Mouse (Mus musculus): ENCODE results near the gene Aak1. TPM values are rescaled to one million over a fixed set of nuclear protein-coding genes. Genes with fewer than 3 reads are reported as not detected.

Gene Aak1
- total and polyA plus RNA-seq, 2 experiments from 2014 or later: 9.2 to 46.7 TPM

DNA sequence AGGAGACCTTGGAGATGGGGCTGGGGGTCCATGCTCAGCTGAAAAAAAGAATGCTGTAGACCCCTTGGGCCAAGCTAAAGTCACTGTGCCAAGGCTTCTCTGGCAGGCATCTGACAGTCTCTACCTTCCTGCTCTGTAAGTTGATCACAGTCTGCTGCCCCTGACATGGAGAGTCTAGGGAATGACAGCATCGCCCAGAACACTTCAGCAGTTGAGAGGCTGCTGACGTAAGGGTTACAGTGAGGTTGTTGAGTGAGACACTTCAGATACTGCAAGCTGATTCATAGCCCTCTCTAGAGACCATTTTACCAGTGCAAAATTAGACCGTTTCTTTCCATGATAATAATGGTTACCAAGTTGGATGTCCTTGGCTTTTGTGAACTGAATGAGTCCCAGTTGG is 141.7 kb downstream of the Aak1 start:
- TF ChIP-seq CTCF (IDR thresholded peaks at IDR 0.05; ENCODE audit: low read depth) (0 out of 2 replicates have a peak, but pooled peaks have one; percentile 3), EP300 (IDR thresholded peaks at IDR 0.05; ENCODE audit: low read depth) (no peak)
- ATAC-seq (ENCODE audit: insufficient read depth, low read depth): peak; percentile 91
- no peaks in the 10 kb centered on the region for H3K27me3 ChIP-seq (ENCODE audit: control insufficient read depth, insufficient read depth, low read length)
- H3K4me2 ChIP-seq (ENCODE audit: low read depth, low read length): no peak overlapping the region
- peak overlapping the region; percentile 92 for H3K27ac ChIP-seq (ENCODE audit: low read depth)
- 31% methylated on average over 3 of the region's 3 CpGs for WGBS
- peaks cover 23% of the 10 kb centered on the region for H3K36me3 ChIP-seq (replicated peaks; ENCODE audit: control insufficient read depth, insufficient read depth, low read length)
- no peak overlapping the region for H3K9ac ChIP-seq (replicated peaks; ENCODE audit: low read depth, low read length)
- H3K4me1 ChIP-seq (ENCODE audit: control insufficient read depth, insufficient read depth): peaks cover 41% of the 10 kb centered on the region
- no peaks in the 10 kb centered on the region for H3K9me3 ChIP-seq (replicated peaks; ENCODE audit: control insufficient read depth, low read length)
- no peak overlapping the region for H3K4me3 ChIP-seq (ENCODE audit: low read depth, low read length)
- DNase-seq (ENCODE audit: low spot score): peak; percentile 93

DNA sequence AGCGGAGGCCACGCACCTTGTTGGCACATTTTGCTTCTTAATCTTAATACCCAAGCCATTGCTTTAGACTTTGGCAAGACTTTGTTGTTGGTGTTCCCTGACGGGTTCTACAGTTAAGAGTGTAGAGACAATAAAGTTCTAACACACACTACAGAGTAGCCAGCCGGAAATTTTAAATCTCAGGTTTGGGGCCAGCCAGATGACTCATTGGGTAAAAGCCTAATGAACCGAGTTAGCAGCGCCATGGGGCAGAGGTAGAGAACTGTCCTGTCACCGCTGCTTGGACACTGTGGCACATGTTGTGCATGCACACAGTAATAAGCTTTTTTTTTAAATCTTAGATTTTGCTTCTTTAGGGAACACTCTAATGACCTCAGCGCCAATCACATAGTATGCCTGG is 143.0 kb downstream of the Aak1 start:
- H3K27me3 ChIP-seq (ENCODE audit: control insufficient read depth, insufficient read depth, low read length): no peaks in the 10 kb centered on the region
- TF ChIP-seq CTCF (IDR thresholded peaks at IDR 0.05; ENCODE audit: low read depth) (no peak), EP300 (IDR thresholded peaks at IDR 0.05; ENCODE audit: low read depth) (no peak)
- H3K9me3 ChIP-seq (replicated peaks; ENCODE audit: control insufficient read depth, low read length): no peaks in the 10 kb centered on the region
- 94% methylated on average over 8 of the region's 8 CpGs for WGBS
- no peak overlapping the region for H3K4me2 ChIP-seq (ENCODE audit: low read depth, low read length)
- H3K36me3 ChIP-seq (replicated peaks; ENCODE audit: control insufficient read depth, insufficient read depth, low read length): peaks cover 23% of the 10 kb centered on the region
- no peak overlapping the region for H3K27ac ChIP-seq (ENCODE audit: low read depth)
- H3K4me3 ChIP-seq (ENCODE audit: low read depth, low read length): no peak overlapping the region
- DNase-seq (ENCODE audit: low spot score): no peak
- no peak overlapping the region for H3K9ac ChIP-seq (replicated peaks; ENCODE audit: low read depth, low read length)
- no peak for ATAC-seq (ENCODE audit: insufficient read depth, low read depth)
- peaks cover 42% of the 10 kb centered on the region for H3K4me1 ChIP-seq (ENCODE audit: control insufficient read depth, insufficient read depth)

DNA sequence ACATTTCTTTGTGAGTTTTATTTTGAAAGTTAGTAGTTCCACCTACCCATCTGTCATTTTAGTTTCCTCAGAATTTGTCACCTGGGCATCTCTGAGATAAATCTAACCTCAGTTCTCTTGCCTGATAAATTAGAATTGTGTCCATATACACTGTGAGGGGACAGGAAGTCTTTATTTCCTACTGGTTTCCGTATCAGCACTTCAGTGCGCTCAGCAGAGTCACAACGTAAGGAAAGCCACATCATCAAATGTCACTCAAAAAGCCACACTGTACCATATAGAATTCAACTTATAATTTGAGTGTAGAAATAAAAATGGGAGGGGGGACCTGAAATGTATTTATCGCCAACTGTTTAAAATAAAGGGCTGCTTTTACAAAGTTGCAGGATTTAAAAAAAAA is 144.9 kb downstream of the Aak1 start:
- ATAC-seq (ENCODE audit: insufficient read depth, low read depth) (no peak), DNase-seq (ENCODE audit: low spot score) (no peak)
- H3K4me2 ChIP-seq (ENCODE audit: low read depth, low read length): no peak overlapping the region
- H3K9me3 ChIP-seq (replicated peaks; ENCODE audit: control insufficient read depth, low read length): no peaks in the 10 kb centered on the region
- H3K36me3 ChIP-seq (replicated peaks; ENCODE audit: control insufficient read depth, insufficient read depth, low read length): peaks cover 28% of the 10 kb centered on the region
- TF ChIP-seq CTCF (IDR thresholded peaks at IDR 0.05; ENCODE audit: low read depth) (no peak), EP300 (IDR thresholded peaks at IDR 0.05; ENCODE audit: low read depth) (no peak)
- WGBS: 69% methylated on average over 4 of the region's 4 CpGs
- H3K4me1 ChIP-seq (ENCODE audit: control insufficient read depth, insufficient read depth): peaks cover 31% of the 10 kb centered on the region
- H3K4me3 ChIP-seq (ENCODE audit: low read depth, low read length): no peak overlapping the region
- no peak overlapping the region for H3K27ac ChIP-seq (ENCODE audit: low read depth)
- no peaks in the 10 kb centered on the region for H3K27me3 ChIP-seq (ENCODE audit: control insufficient read depth, insufficient read depth, low read length)
- no peak overlapping the region for H3K9ac ChIP-seq (replicated peaks; ENCODE audit: low read depth, low read length)

- Histone ChIP-seq H3K9ac (replicated peaks; ENCODE audit: low read depth, low read length) (0 out of 2 replicates have a peak overlapping the region, but pooled peaks have one; percentile 25), H3K4me2 (ENCODE audit: low read depth, low read length) (no peak overlapping the region), H3K27me3 (ENCODE audit: control insufficient read depth, insufficient read depth, low read length) (no peaks in the 10 kb centered on the region), H3K9me3 (replicated peaks; ENCODE audit: control insufficient read depth, low read length) (no peaks in the 10 kb centered on the region), H3K36me3 (replicated peaks; ENCODE audit: control insufficient read depth, insufficient read depth, low read length) (peaks cover 37% of the 10 kb centered on the region), H3K4me3 (ENCODE audit: low read depth, low read length) (no peak overlapping the region), H3K4me1 (ENCODE audit: control insufficient read depth, insufficient read depth) (peaks cover 19% of the 10 kb centered on the region), H3K27ac (ENCODE audit: low read depth) (peak overlapping the region; percentile 58)
- DNase-seq (ENCODE audit: low spot score): peak; percentile 40
- no peak for TF ChIP-seq CTCF (IDR thresholded peaks at IDR 0.05; ENCODE audit: low read depth)
- TF ChIP-seq EP300 (IDR thresholded peaks at IDR 0.05; ENCODE audit: low read depth): peak; percentile 69; the same call in 1 of the 2 replicates
- WGBS: 47% methylated on average over 5 of the region's 5 CpGs
- ATAC-seq (ENCODE audit: insufficient read depth, low read depth): peak; percentile 79
Observed at GRCm38 (mm10) chr6:86996629-86997307, 147.5 kb downstream of the Aak1 start.

- peaks cover 18% of the 10 kb centered on the region for H3K4me1 ChIP-seq (ENCODE audit: control insufficient read depth, insufficient read depth)
- no peak overlapping the region for H3K9ac ChIP-seq (replicated peaks; ENCODE audit: low read depth, low read length)
- H3K4me3 ChIP-seq (ENCODE audit: low read depth, low read length): no peak overlapping the region
- no peak overlapping the region for H3K4me2 ChIP-seq (ENCODE audit: low read depth, low read length)
- ATAC-seq (ENCODE audit: insufficient read depth, low read depth) (peak; percentile 65; the same call in 1 of the 2 replicates), DNase-seq (ENCODE audit: low spot score) (no peak)
- no peaks in the 10 kb centered on the region for H3K27me3 ChIP-seq (ENCODE audit: control insufficient read depth, insufficient read depth, low read length)
- peak overlapping the region; percentile 58; the same call in 1 of the 2 replicates for H3K27ac ChIP-seq (ENCODE audit: low read depth)
- no peaks in the 10 kb centered on the region for H3K9me3 ChIP-seq (replicated peaks; ENCODE audit: control insufficient read depth, low read length)
- no peak for TF ChIP-seq CTCF (IDR thresholded peaks at IDR 0.05; ENCODE audit: low read depth)
- TF ChIP-seq EP300 (IDR thresholded peaks at IDR 0.05; ENCODE audit: low read depth): no peak
- 66% methylated on average over 6 of the region's 6 CpGs for WGBS
- peaks cover 37% of the 10 kb centered on the region for H3K36me3 ChIP-seq (replicated peaks; ENCODE audit: control insufficient read depth, insufficient read depth, low read length)
Observed at GRCm38 (mm10) chr6:86997360-86997759, 148.0 kb downstream of the Aak1 start.
